Mouse (Mus musculus) megakaryocyte progenitor cell, adult 5-6 weeks (primary cell): Measurements from ENCODE around the gene Ap1g2. TPM values are rescaled to one million over a fixed set of nuclear protein-coding genes. Genes with fewer than 3 reads are reported as not detected.
A peak's percentile ranks its signal among the peaks of the same experiment; 100 is the strongest.

Source experiments
- ATAC-seq: replicated peaks from 2 replicates; pipeline ENCODE4 v1.8.0; 2016; ENCODE audit warnings: mild to moderate bottlenecking, moderate TSS enrichment, inconsistent platforms; ENCODE audit not compliant: poor library complexity
- total RNA-seq, 2 experiments: library from RNA; stranded (forward) in 1 of 2; stranded (reverse) in 1 of 2; fragments of 157-497, 149-512 nt in 1 of 2; fragments of 200-1000 nt in 1 of 2; gene quantifications; 2 replicates each; pipeline versions ENCODE4 v1.2.3 to v1.2.4; 2015 to 2017

The Ap1g2 gene
- total RNA-seq, 2 experiments from 2014 or later: 18.3 to 52.7 TPM

DNA sequence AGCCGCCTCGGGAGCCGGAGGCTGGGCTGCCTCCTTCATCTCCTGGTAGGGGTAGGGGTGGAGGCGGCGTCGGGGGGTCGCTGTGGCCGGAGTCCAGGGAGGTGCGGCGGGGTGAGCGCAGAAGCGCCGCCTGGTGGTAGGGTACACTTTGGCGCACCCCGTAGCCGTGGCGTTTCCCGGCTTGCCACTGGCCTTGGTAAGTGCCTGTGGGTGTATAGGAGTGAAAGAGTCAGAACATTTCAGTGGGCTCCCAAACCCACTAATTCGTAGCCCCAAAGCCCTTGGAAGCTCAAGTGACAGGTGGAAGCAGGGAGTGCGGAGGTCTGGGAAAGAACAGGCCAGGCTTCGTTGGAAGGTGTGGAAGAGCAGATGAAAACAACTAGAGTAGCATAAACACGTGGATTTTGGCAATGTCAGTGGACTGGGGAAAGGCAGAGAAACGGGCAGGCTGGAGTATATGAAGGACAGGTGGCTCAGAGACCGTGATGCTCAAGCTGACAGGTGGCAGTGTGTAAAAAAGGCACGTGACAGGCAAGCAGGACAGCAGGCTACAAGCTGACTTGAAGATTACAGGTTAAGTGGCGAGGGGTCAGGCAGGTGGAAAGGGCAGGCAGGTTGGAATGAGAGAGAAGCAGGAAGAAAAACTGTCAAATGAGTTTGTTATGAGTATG, 7.7 kb upstream of the Ap1g2 start:
- ATAC-seq: 0 out of 2 replicates have a peak, but pooled peaks have one; percentile 38

DNA sequence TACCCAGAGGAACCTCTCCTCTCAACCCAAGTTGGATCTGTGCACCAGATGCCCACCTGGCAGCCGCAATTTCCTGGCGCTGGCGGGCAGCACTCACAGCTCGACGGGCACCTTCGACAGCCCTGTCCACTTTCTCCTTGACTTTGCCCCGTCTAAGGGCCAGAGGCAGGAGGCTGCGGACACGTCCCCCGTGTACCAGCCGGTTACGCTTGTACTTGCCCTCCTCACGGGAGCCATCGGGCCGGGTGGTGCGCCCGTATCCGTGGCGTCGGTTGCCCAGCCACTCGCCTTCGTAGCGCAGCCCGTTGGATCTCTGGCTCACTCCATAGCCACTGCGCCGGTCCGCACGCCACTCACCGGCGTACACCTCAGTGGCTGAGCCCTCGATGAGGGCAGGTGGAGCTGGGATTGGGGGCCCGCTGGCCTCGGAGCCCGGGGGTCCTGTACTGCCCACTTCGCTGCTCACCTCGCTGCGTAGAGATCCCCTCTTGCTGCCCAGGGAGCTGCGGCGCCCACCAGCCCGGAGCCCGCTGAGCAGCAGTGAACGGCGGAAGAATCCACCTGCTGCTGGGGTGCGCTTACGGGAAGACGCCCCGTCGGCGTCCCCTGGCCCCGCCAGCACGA, 7.1 kb upstream of the Ap1g2 start:
- ATAC-seq: no peak

DNA sequence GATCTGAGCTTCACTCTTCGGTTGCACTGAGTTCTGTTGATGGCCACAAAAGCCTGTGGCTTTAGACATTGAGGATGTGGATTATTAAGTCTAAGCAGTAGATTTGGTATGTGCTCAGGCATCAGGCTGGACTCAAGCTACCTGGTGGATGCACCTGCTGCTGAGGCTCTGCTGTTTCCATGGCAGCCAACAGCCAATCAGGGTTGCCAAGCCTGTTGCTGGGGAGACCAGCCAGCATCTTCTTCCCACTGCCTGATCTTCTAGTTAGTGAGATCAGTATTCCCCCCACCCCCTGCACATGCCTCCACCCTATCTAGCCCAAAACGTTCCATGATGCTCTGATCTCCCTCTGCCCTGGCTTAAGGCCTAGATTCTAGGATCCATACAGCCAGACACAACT, 5.3 kb upstream of the Ap1g2 start:
- no peak for ATAC-seq

DNA sequence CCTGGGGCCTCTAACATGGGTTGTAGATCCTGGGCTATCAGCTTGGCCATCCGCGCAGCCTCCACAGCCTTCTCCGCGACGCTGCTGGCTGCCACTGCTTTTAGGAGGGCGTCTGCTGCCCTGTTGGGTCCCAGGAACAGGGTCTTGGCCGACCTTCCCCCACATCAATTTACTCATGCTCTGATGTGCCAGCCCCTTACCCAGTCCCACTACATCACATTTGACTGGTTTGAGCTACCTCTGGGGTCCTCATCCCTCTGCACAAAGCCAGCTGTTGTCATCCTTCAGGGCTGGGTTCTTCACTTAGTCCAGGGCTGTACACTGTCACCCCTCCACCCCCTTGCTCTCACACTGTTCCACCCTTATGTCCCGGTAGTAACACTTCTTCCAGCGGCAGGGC, 3.7 kb upstream of the Ap1g2 start:
- no peak for ATAC-seq

DNA sequence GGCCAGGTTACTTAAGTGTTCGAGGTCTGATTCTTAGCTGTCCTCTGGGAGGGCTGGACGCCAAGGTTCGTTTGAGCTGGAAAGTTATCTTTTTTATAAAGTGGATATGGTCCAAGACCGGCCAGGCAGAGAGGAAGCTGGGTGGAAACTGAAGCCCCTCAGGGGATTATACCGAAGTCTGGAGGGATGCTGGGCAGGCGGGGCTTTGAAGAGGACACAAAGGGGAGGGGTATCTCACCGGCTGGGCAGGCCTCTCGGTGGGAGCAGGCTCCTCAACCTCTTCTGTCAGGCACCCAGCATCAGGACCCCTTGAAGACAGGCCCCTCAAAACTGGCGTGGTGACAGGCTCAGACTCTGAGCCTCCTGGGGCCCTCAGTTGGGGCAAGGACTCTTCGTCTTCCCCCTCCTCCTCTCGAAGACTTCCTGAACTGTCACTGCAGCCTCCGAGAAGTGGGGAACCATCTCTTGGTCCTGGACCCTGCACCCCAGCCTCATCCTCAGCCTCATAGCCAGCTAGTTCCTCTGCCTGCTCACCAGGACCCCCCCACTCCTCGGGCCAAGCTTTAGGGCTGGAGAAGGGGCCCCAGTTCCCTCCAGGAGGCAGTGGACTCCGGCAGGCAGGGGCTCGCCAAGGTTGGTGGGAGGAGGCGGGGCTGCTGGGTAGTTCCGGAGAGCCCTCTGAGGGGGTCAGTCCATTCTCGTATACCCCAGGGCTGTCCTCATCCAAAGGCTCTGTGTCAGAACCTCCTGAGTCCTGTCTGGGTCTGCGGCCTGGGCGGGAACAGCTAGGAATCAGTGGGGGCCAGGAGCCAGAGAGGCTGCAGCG, 2.9 kb upstream of the Ap1g2 start:
- ATAC-seq: no peak

DNA sequence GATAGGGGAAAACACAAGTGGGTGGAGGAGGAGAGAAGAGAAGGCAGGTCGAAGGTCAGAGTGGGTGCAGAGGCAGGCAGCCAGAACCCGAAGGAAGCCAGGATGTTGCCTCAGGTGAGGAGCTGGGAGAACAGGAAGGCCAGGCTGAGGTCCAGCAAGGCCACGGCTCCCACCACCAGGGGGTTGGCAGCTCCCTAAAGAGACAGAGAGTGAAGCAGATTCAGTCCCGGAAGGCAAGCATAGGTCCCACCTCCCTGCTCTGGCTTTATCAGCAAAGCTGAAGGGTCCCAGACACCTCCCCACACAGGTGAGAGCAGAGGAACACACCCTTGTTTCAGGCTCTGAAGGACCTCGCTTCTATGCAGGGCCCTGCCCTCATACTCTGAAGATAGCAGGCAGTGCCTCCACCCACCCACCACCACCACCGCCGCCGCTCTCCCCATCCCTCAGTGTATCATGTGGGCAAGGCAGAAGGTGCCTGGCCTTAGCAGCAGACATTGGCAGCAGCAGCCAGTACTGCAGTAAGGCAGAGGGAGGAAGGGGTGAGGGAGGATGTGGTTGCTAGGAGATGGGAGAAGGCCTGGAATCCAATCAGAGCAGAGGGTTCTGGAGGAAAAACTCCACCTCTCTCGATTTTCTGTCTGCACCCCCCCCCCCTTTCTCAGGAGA, 1.9 kb upstream of the Ap1g2 start:
- ATAC-seq: no peak

DNA sequence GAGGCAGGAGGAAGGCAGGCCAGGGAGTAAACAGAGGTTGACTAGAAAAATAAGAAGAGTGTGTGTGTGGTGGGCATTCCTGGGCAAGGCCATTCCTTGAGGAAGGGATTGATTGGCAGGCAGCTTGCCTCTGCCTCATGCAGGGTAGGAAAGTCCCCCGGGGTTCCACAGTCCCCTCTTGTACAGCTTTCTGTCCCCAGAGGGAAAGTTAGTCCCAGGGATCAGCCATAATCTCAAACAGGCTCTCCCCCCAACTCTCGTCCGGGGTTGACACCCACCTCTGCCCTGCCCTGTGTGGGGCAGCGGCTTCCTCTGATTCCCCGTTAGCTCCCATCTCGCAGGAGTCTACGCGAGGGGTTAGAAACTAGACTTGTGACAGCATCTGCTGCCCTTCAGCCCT, 597 bp upstream of the Ap1g2 start:
- ATAC-seq: no peak

DNA sequence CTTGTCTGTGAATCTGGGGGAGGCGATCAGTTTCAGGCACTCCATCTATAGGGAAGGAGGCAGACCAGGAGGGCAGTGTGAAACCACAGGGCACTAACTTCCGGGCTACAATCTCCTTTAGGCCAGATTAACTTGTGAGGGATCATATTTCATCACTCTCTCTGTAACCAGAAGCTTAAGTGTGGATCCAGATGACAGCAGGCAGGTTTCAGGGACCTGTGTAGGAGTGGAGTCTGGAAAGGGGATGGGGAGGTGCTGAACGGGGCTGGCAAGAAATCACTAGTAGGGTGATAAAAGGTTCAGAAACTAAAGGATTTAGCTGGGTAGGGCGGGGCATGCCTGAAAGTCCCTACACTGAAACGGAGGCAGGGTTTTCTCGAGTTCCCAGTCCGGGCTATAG, 1.0 kb downstream of the Ap1g2 start:
- no peak for ATAC-seq

DNA sequence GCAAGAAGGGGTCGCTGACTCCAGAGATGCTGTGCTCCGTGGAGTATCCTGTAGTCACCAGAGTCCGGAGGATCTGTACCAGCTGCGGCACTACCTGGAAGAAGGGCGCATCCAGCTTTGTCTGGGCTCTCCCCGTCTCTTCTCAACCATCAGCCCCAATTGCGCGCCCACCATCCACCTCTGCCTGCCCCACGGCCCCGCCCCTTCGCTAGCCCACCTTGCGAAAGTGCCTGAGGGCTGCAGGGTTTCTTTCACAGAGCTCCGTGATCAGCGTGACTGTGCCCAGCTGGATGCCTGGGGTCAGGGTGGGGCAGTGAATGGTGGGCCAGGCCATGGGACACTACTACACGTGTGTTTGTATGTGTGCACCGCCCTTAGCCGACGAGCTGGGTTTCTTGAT, 2.0 kb downstream of the Ap1g2 start:
- no peak for ATAC-seq

DNA sequence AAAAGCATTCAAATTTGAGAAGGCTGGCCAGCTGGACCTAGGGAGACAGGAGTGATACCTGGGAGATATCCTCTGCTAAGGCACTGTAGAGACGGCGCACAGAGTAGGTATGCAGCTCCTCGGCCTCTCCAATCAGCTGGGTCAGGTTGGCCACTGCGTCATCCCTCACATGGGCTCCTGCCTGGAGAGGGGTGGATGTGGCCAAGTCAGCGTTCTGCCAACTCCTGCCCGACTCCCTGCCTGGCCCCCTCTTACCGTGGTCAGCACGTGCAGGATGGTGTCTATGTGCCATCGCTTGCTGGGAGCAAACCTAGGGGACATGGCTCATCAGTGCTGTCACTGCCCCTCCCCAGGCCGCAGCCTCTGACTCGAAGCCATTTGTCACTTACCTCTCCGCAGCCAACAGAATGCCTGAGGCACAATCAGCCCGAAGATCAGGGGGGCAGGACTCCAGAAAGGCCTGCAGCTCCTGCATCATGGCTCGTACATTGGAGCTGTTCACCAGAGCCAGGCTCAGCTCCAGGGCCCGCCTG, 4.1 kb downstream of the Ap1g2 start:
- no peak for ATAC-seq

DNA sequence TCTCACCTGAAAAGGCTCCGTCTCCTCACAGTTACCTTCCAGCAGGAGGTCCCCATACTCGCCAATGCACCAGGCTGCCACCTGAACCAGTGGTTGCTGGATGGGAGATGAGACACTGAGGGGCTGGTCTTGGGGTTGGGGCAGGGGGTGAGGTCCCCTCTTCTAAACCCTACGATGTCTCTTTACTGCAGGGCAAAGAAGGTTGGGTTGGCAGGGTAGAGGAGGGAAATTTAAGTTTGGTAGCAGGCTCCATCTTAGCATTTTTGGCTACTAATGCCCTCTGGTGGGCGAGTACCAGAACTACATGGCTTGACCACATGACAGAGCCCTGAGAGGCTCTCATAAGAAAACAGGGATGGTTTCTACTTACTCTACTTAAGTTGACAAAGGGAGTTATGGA, 4.8 kb downstream of the Ap1g2 start:
- ATAC-seq: 0 out of 2 replicates have a peak, but pooled peaks have one; percentile 33

DNA sequence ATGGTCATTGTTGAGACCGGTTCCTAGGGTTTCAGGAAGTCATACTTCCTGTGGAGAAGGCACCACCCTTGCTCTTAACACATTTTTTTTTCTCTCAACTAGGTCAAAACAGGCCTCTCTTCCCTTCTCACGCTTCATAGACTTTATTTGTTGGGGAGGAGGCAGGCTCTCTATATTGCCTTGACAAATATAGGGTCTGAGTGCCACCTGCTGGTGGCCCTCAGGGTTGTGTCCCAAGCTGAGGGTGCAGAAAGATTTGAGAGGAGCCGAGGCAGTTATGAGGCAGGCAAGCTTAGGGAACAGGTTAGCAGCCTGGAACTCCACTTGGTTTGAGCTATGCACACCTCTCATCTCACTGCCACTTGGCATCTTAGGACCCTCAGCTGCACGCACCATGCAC, 8.3 kb downstream of the Ap1g2 start:
- peak; percentile 63 for ATAC-seq

DNA sequence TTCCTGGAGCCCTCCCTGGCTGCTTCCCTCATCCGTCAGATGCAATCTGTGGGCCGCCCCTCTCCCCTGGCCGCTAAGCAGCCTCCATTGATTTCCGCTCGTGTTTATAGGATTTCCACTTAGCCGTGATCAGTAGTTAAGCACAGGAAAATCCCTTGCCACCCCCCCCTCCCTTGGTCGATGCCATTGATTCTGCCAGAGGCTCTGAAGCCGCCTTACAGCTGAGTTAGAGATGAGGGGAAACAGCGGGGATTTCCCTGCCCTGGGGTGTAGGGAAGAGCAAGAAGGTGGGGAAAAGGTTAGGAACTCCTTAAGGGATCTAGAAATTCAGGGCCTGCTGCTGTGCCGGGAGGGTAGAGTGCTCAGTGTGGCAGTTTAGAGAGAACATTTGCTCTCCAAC, 8.7 kb downstream of the Ap1g2 start:
- no peak for ATAC-seq

DNA sequence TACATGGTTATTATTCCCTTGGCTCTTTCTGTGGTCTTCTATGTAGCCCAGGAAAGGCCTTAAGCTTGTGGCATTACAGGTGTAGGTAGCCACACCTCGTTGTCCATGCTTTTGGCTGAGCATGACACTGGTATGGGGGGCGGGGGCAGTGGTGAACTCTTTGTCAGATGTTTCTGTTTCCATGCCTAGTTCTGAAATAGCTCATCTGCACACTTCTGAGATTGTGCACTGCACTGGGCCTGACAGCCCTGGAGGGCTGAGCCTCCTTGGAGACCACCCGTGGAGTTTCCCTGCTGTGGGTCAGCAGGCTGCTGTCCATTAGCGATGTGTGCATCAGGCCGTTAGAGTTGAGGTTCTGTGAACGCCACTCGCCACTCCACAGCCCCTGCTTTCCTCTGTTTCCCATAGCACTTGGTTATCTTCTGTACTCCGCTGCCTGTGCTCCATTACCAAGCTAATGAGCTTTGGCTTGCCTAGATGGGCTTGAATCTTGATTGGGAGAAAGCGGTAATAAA, 9.8 kb downstream of the Ap1g2 start:
- no peak for ATAC-seq

DNA sequence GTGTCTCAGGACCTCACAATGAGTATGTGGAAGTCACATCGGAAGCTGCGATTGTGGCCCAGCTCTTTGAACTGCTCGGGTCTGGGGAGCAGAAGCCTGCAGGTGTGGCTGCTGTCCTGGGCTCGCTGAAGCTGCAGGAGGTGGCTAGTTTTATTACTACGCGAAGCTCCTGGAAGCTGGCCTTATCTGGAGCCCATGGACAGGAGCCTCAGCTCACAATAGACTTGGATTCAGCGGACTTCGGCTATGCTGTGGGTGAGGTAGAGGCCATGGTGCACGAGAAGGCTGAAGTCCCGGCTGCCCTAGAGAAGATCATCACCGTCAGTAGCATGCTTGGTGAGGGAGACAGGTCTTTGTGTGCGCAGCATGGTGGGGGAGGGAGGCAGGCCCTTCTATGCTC, 10.7 kb downstream of the Ap1g2 start:
- ATAC-seq: no peak

DNA sequence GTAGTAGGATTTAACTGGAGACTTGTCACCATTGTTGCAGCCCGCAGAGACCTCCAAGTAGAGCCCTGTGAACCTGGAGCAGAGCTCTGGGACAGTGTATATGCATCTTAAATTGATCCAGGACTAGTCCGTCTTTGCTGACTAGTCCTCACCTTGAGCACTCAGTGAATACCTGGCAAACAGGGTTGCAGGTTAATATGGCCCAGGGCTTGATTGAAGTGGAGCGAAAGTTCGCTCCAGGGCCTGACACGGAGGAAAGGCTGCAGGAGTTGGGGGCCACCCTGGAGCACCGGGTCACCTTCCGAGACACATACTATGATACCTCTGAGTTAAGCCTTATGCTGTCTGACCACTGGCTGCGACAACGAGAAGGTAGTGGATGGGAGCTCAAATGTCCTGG, 11.1 kb downstream of the Ap1g2 start:
- no peak for ATAC-seq

DNA sequence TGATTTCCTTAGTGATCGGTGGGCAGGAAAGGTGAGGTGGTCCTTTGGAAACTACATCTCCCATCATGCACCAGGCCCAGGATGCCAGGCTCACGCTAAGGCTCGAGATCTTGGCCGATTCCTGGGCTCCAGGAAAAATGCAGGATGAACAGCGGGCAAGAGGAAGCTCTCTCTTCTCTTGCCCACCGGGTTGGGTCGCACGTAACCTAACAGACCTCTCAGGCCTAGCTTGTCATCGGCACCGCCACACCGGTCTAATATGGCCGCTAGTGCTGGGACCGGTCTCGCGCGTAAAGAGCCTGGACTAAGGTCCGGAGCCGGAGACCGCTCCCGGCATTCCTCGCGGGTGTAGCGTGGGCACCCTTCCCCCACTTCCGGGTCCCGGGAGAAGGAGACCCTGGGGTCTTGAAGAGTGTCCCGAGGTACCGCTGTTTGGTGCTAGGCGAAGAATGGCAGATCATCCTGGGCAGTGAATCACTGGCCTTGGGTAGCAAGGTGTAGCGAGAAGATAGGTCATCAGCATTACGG, 11.6 kb downstream of the Ap1g2 start, which contains the start of gene Thtpa:
Thtpa (plus strand) TSS at position 81 of the 528 bp plus-strand sequence.
- ATAC-seq: peak; percentile 53

DNA sequence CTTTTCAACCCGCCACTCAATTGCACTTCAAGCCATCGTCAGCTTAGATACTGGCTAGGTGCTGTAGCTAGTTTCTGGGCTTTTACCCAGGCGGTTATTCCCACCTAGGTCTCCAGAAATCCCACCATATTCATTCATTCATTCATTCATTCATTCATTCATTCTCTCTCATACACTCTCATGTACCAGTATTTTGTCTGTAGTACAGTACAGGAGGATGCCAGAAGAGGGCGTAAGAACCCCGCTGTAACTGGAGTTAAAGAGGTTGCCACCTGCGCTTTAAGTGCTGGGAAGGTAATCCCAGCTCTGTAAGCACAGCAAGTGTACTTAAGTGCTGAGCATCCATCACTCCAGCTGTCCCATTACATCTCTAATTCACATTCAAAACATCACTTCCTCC, 12.5 kb downstream of the Ap1g2 start:
- ATAC-seq: no peak

DNA sequence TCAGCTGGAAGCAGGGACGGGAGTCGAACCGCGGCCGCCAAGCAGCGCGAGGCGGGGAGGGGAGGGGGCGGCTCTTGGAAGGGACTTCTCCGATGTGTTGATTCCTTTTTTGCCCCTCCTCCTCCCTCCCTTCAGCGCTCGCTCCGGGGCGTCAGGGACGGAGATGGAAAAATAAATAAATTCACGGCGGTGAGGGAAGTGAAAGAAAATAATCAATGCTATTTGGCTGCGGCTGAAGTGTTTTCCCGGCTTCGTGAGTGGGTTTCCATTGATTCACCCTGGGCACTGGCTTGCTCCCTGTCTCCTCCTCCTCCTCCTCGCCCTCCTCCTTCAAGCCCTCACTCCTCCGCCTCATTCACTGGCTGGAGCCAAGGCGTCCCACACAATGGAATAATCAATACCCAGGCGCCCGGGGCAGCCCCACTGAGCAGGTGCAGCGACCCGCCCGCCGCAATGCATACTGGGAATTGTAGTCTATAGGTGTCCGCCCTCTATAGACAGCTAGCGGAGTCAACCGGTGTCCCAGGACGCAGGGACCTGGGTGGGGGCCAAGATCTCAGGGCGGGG, 14.3 kb downstream of the Ap1g2 start, which contains the start of gene Zfhx2:
Zfhx2 (minus strand) TSS at position 314 of the 567 bp plus-strand sequence.
- peak; percentile 89 for ATAC-seq

DNA sequence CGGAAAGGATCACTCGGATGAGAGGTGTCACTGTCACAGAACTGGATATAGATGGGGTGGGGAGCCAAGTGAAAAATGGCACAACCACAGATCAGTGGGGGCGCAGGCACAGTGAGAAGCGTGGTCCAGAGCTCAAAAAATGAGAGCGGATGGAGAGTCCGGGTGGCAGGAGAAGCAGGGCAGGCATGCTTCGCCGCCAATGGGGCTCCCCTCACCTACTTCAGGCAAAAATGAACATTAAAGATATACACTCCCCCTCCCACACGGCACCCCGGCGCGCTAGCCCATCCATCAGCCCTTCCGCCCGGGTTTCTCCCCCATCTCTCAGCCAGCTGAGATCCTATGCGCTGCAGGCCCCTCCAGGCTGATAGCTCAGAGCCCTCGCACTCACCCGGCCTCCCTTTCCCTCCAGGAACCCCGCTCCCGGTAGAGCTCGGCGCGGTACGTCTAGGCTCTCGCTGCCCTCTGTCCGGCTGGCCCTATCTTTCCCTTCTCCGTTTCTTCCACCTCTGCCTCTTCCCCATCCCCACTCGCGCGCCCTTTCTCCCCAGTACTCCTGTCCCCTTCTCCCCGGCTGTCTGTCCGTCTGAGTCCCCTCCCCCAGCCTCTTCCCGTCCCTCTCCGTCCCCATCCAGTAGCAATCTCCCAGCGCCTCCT, 15.1 kb downstream of the Ap1g2 start:
- ATAC-seq: no peak
